ENCODE assay signal across 14 mouse cellular contexts in genomic region chr9:22134988-22135643, GRCm38 (mm10). TPM values are rescaled to one million over a fixed set of nuclear protein-coding genes. Genes with fewer than 3 reads are reported as not detected.
DNase-seq lines count a peak whose midpoint lies in the region; ATAC-seq lines count a peak whose summit lies in the region.
"Had no signal": no experiment of that assay in that cellular context is flagged by ENCODE, and none has a peak within 500 bp of the region (broad histone marks: within the 10 kb centered on the region; RNA-seq: fewer than 3 reads in every experiment).

No protein-coding gene starts in this region.

- H3K4me2 ChIP-seq in intestine, embryonic 16.5 days (ENCODE audit: low read depth, low read length): no peak overlapping the region
- H3K4me2 ChIP-seq in intestine, embryonic 15.5 days (replicated peaks): no peak overlapping the region
- peak overlapping the region; percentile 99 for H3K4me2 ChIP-seq in liver, embryonic 13.5 days
- H3K4me2 ChIP-seq: midbrain, embryonic 15.5 days had no signal

- H3K27ac ChIP-seq in intestine, embryonic 16.5 days (ENCODE audit: low read length): no peak overlapping the region
- no peak overlapping the region for H3K27ac ChIP-seq in intestine, embryonic 15.5 days
- peak overlapping the region; percentile 96 for H3K27ac ChIP-seq in liver, embryonic 13.5 days
- H3K27ac ChIP-seq: midbrain, embryonic 15.5 days had no signal

- no peak overlapping the region for H3K4me3 ChIP-seq in intestine, embryonic 16.5 days (ENCODE audit: low read length)
- H3K4me3 ChIP-seq in intestine, embryonic 15.5 days (replicated peaks): no peak overlapping the region
- H3K4me3 ChIP-seq in liver, embryonic 13.5 days (replicated peaks): peak overlapping the region; percentile 75
- H3K4me3 ChIP-seq: midbrain, embryonic 15.5 days had no signal

- H3K4me1 ChIP-seq in intestine, embryonic 16.5 days (ENCODE audit: control insufficient read depth, insufficient read depth, low read length): peaks cover 20% of the 10 kb centered on the region
- H3K4me1 ChIP-seq in intestine, embryonic 15.5 days (replicated peaks): peaks cover 18% of the 10 kb centered on the region
- peaks cover 81% of the 10 kb centered on the region for H3K4me1 ChIP-seq in liver, embryonic 13.5 days (replicated peaks)

- no peaks in the 10 kb centered on the region for H3K27me3 ChIP-seq in intestine, embryonic 16.5 days (replicated peaks; ENCODE audit: control insufficient read depth, insufficient read depth, low read length)
- H3K27me3 ChIP-seq in intestine, embryonic 15.5 days (replicated peaks): no peaks in the 10 kb centered on the region
- no peaks in the 10 kb centered on the region for H3K27me3 ChIP-seq in liver, embryonic 13.5 days

- peak; percentile 36 for DNase-seq in adrenal gland, adult 2 months
- no peak for DNase-seq in adrenal gland, adult 18-20 months (ENCODE audit: low spot score in 2 of 2)
- DNase-seq in adipocyte (ENCODE audit: low spot score): peak; percentile 55
- no peak for DNase-seq in liver, embryonic 13.5 days
- DNase-seq in natural killer cell, adult 2 months (ENCODE audit: low spot score in 2 of 2): no peak
- DNase-seq in layer of hippocampus, postnatal 25 days (ENCODE audit: extremely low spot score in 1 of 2, low spot score in 1 of 2): no peak
- DNase-seq: gastrocnemius, postnatal 10 days; heart, postnatal 4 days; kidney, adult 11 months; right cerebral cortex, postnatal 25 days had no signal

- H3K9ac ChIP-seq in intestine, embryonic 16.5 days (ENCODE audit: low read depth, low read length): no peak overlapping the region
- no peak overlapping the region for H3K9ac ChIP-seq in intestine, embryonic 15.5 days
- H3K9ac ChIP-seq in liver, embryonic 13.5 days: peak overlapping the region; percentile 91
- H3K9ac ChIP-seq: midbrain, embryonic 15.5 days had no signal

- H3K36me3 ChIP-seq in intestine, embryonic 16.5 days (ENCODE audit: control insufficient read depth, insufficient read depth, low read length): no peaks in the 10 kb centered on the region
- no peaks in the 10 kb centered on the region for H3K36me3 ChIP-seq in intestine, embryonic 15.5 days
- H3K36me3 ChIP-seq in liver, embryonic 13.5 days: peaks cover 24% of the 10 kb centered on the region
- H3K36me3 ChIP-seq: midbrain, embryonic 15.5 days had no signal

- H3K9me3 ChIP-seq in intestine, embryonic 16.5 days (ENCODE audit: control insufficient read depth, low read length): no peaks in the 10 kb centered on the region
- no peaks in the 10 kb centered on the region for H3K9me3 ChIP-seq in intestine, embryonic 15.5 days
- H3K9me3 ChIP-seq in liver, embryonic 13.5 days (replicated peaks): no peaks in the 10 kb centered on the region
- H3K9me3 ChIP-seq: midbrain, embryonic 15.5 days had no signal

- peak; percentile 0; the same call in 1 of the 2 replicates for ATAC-seq in intestine, embryonic 16.5 days
- ATAC-seq in intestine, embryonic 15.5 days: no peak
- peak; percentile 59 for ATAC-seq in liver, embryonic 13.5 days (ENCODE audit: low read depth)
- ATAC-seq: lung, postnatal 0 days; midbrain, embryonic 15.5 days had no signal

- WGBS in intestine, embryonic 16.5 days: 79% methylated on average over 9 of the region's 9 CpGs
- WGBS in intestine, embryonic 15.5 days: 80% methylated on average over 9 of the region's 9 CpGs
- 37% methylated on average over 9 of the region's 9 CpGs for WGBS in liver, embryonic 13.5 days (ENCODE audit: insufficient replicate concordance)

RNA-seq across cellular contexts. Expression of gene Acp5, which starts 0.4 kb away (rescaled TPM):
- 10 to 100 TPM; 65.9 to 86.3 TPM for total RNA-seq in adrenal gland, adult 2 months (2021)
- 93.2 and 189 TPM in 2 replicates for polyA plus RNA-seq in adrenal gland, adult 2 months (2012; rRNA removed)
- total RNA-seq in adrenal gland, adult 18-20 months (2021): 10 to 100 TPM; 46.9 to 92.0 TPM
- polyA plus RNA-seq in intestine, embryonic 16.5 days (2015; fragmentation: Nextera tagmentation; extraction: Ambion mirVana): 78.2 and 87.5 TPM in 2 replicates
- polyA plus RNA-seq in intestine, embryonic 15.5 days (2015; fragmentation: Nextera tagmentation; extraction: Ambion mirVana): 39.0 and 49.8 TPM in 2 replicates
- polyA plus RNA-seq in liver, embryonic 13.5 days (2015; fragmentation: Nextera tagmentation; extraction: Ambion mirVana): 184 and 187 TPM in 2 replicates
- total RNA-seq in layer of hippocampus, postnatal 25 days (2021): under 1 TPM; 0.54 to 0.91 TPM

RNA-seq across cellular contexts. Expression of gene Elof1, which starts 18.1 kb away (rescaled TPM):
- total RNA-seq in adrenal gland, adult 2 months (2021): 10 to 100 TPM; 73.9 to 90.9 TPM
- polyA plus RNA-seq in adrenal gland, adult 2 months (2012; rRNA removed): 157 and 159 TPM in 2 replicates
- total RNA-seq in adrenal gland, adult 18-20 months (2021): 10 to 100 TPM; 73.3 to 81.8 TPM
- 134 and 157 TPM in 2 replicates for polyA plus RNA-seq in intestine, embryonic 16.5 days (2015; fragmentation: Nextera tagmentation; extraction: Ambion mirVana)
- 143 and 157 TPM in 2 replicates for polyA plus RNA-seq in intestine, embryonic 15.5 days (2015; fragmentation: Nextera tagmentation; extraction: Ambion mirVana)
- 103 and 109 TPM in 2 replicates for polyA plus RNA-seq in liver, embryonic 13.5 days (2015; fragmentation: Nextera tagmentation; extraction: Ambion mirVana)
- 10 to 100 TPM; 53.1 to 57.9 TPM for total RNA-seq in layer of hippocampus, postnatal 25 days (2021)

RNA-seq across cellular contexts. Expression of gene Pigyl, which starts 21.5 kb away (rescaled TPM):
- total RNA-seq in adrenal gland, adult 2 months (2021): 10 to 100 TPM; 34.8 to 65.0 TPM
- polyA plus RNA-seq in adrenal gland, adult 2 months (2012; rRNA removed): 75.3 and 79.6 TPM in 2 replicates
- total RNA-seq in adrenal gland, adult 18-20 months (2021): 10 to 100 TPM; 42.5 to 44.3 TPM
- polyA plus RNA-seq in intestine, embryonic 16.5 days (2015; fragmentation: Nextera tagmentation; extraction: Ambion mirVana): 93.1 and 94.5 TPM in 2 replicates
- 88.6 and 90.0 TPM in 2 replicates for polyA plus RNA-seq in intestine, embryonic 15.5 days (2015; fragmentation: Nextera tagmentation; extraction: Ambion mirVana)
- 42.1 and 44.6 TPM in 2 replicates for polyA plus RNA-seq in liver, embryonic 13.5 days (2015; fragmentation: Nextera tagmentation; extraction: Ambion mirVana)
- total RNA-seq in layer of hippocampus, postnatal 25 days (2021): 10 to 100 TPM; 48.2 to 54.3 TPM

RNA-seq across cellular contexts. Expression of gene Cnn1, which starts 36.1 kb away (rescaled TPM):
- total RNA-seq in adrenal gland, adult 2 months (2021): 1 to 10 TPM in 1 of 2 experiments, under 1 TPM in 1; 0.58 to 3.8 TPM
- 1.1 and 1.8 TPM in 2 replicates for polyA plus RNA-seq in adrenal gland, adult 2 months (2012; rRNA removed)
- total RNA-seq in adrenal gland, adult 18-20 months (2021): 1 to 10 TPM in 1 of 2 experiments, under 1 TPM in 1; 0.99 to 2.7 TPM
- polyA plus RNA-seq in intestine, embryonic 16.5 days (2015; fragmentation: Nextera tagmentation; extraction: Ambion mirVana): 324 and 348 TPM in 2 replicates
- polyA plus RNA-seq in intestine, embryonic 15.5 days (2015; fragmentation: Nextera tagmentation; extraction: Ambion mirVana): 281 and 303 TPM in 2 replicates
- 1.9 and 3.6 TPM in 2 replicates for polyA plus RNA-seq in liver, embryonic 13.5 days (2015; fragmentation: Nextera tagmentation; extraction: Ambion mirVana)
- 1 to 10 TPM in 1 of 2 experiments, under 1 TPM in 1; 0.32 to 1.2 TPM for total RNA-seq in layer of hippocampus, postnatal 25 days (2021)

RNA-seq across cellular contexts. Expression of gene Ecsit, which starts 49.9 kb away (rescaled TPM):
- total RNA-seq in adrenal gland, adult 2 months (2021): 10 to 100 TPM; 50.9 to 70.8 TPM
- 52.6 and 65.2 TPM in 2 replicates for polyA plus RNA-seq in adrenal gland, adult 2 months (2012; rRNA removed)
- 10 to 100 TPM; 49.0 to 64.4 TPM for total RNA-seq in adrenal gland, adult 18-20 months (2021)
- 50.8 and 54.2 TPM in 2 replicates for polyA plus RNA-seq in intestine, embryonic 16.5 days (2015; fragmentation: Nextera tagmentation; extraction: Ambion mirVana)
- 44.4 and 50.0 TPM in 2 replicates for polyA plus RNA-seq in intestine, embryonic 15.5 days (2015; fragmentation: Nextera tagmentation; extraction: Ambion mirVana)
- polyA plus RNA-seq in liver, embryonic 13.5 days (2015; fragmentation: Nextera tagmentation; extraction: Ambion mirVana): 33.4 and 34.2 TPM in 2 replicates
- total RNA-seq in layer of hippocampus, postnatal 25 days (2021): 10 to 100 TPM; 45.6 to 45.8 TPM

Comparison
In these comparisons a context has a peak if more than half of its experiments do, and no peak if none do; other contexts are left out.
1. DNase-seq: peak in adrenal gland, adult 2 months (single experiment) and adipocyte (single experiment); none in adrenal gland, adult 18-20 months (0 of 2), liver, embryonic 13.5 days (single experiment), natural killer cell, adult 2 months (0 of 2) and layer of hippocampus, postnatal 25 days (0 of 2).